Mouse (Mus musculus) hindbrain, embryonic 13.5 days (tissue): ENCODE data around the gene Gm7358. TPM values are rescaled to one million over a fixed set of nuclear protein-coding genes. Genes with fewer than 3 reads are reported as not detected.
"Not testable (repeated sequence)": the region's sequence is repeated elsewhere in the genome, so short reads cannot be mapped to it uniquely, and the experiment has no call there.

Source experiments
- ATAC-seq: fragments of 200-750 bp; cut with Nextera tagmentation; 2 replicates; pipeline ENCODE4 v1.8.0; 2017; ENCODE audit warnings: moderate TSS enrichment; ENCODE audit not compliant: low FRiP score
- H3K27ac ChIP-seq: fragments of 300-500 bp; sonication (generic); 2 replicates; pipeline ENCODE4 v1.5.1; 2015; ENCODE audit warnings: inconsistent platforms, mild to moderate bottlenecking, moderate library complexity
- H3K27me3 ChIP-seq: fragments of 300-500 bp; sonication (generic); 2 replicates; pipeline ENCODE4 v1.6.1; 2015; ENCODE audit warnings: mild to moderate bottlenecking, inconsistent platforms
- H3K36me3 ChIP-seq: fragments of 300-500 bp; sonication (generic); 2 replicates; pipeline ENCODE4 v1.6.1; 2015; ENCODE audit warnings: mild to moderate bottlenecking, inconsistent platforms
- H3K4me1 ChIP-seq: fragments of 300-500 bp; sonication (generic); replicated peaks from 2 replicates; pipeline ENCODE4 v1.6.1; 2015; ENCODE audit warnings: inconsistent platforms
- H3K4me2 ChIP-seq: fragments of 300-500 bp; sonication (generic); 2 replicates; pipeline ENCODE4 v1.6.1; 2015; ENCODE audit warnings: inconsistent platforms, mild to moderate bottlenecking, moderate library complexity
- H3K4me3 ChIP-seq: fragments of 300-500 bp; sonication (generic); 2 replicates; pipeline ENCODE4 v1.5.1; 2015; ENCODE audit warnings: mild to moderate bottlenecking, inconsistent platforms
- H3K9ac ChIP-seq: fragments of 300-500 bp; sonication (generic); 2 replicates; pipeline ENCODE4 v1.6.1; 2015; ENCODE audit warnings: mild to moderate bottlenecking, inconsistent platforms
- H3K9me3 ChIP-seq: fragments of 300-500 bp; sonication (generic); 2 replicates; pipeline ENCODE4 v1.6.1; 2016; ENCODE audit warnings: inconsistent platforms
- WGBS: fragments of 180-500 bp; shearing (Covaris S2); methylation state at CpG from one replicate; pipeline ENCODE4 v1.1.7; 2015; 5-methylcytosine and 5-hydroxymethylcytosine counted together
- polyA plus RNA-seq: library from polyadenylated mRNA; unstranded; fragments of >200 nt; fragmentation: Nextera tagmentation; extraction: Ambion mirVana; gene quantifications from 2 replicates; pipeline ENCODE4 v1.2.1, GENCODE M21; 2015

Gm7358 gene
- not detected in 2 replicates for polyA plus RNA-seq

- 100% methylated on average over 1 of the region's 2 CpGs for WGBS
- ATAC-seq = not testable (repeated sequence)
These were observed at the start of gene Gm7358 for GRCm38 (mm10) chr17:14059431-14059830. Gm7358 (minus strand) TSS chr17:14059531.

GRCm38 (mm10) chr17:14103018-14103417, 43.7 kb upstream of the Gm7358 start:
- H3K9ac ChIP-seq, H3K36me3 ChIP-seq, H3K27me3 ChIP-seq, H3K27ac ChIP-seq, H3K4me2 ChIP-seq, H3K4me1 ChIP-seq, ATAC-seq, H3K4me3 ChIP-seq, H3K9me3 ChIP-seq: not testable (repeated sequence)
- WGBS = 36% methylated on average over 3 of the region's 3 CpGs

More at GRCm38 (mm10) chr17:14059431-14059830, at the start of gene Gm7358:
- not testable (repeated sequence) for H3K4me3 ChIP-seq, H3K4me1 ChIP-seq, H3K9ac ChIP-seq, H3K4me2 ChIP-seq, H3K36me3 ChIP-seq, H3K27me3 ChIP-seq, H3K27ac ChIP-seq, H3K9me3 ChIP-seq

- not testable (repeated sequence) for H3K27ac ChIP-seq, H3K9me3 ChIP-seq, ATAC-seq, H3K36me3 ChIP-seq, H3K9ac ChIP-seq, H3K4me2 ChIP-seq, H3K4me3 ChIP-seq, H3K4me1 ChIP-seq, H3K27me3 ChIP-seq
- 12% methylated on average over 1 of the region's 1 CpGs for WGBS
These were observed 42.2 kb upstream of the Gm7358 start for GRCm38 (mm10) chr17:14101446-14101980.

- 56% methylated on average over 3 of the region's 3 CpGs for WGBS
- H3K4me3 ChIP-seq, H3K36me3 ChIP-seq, H3K27me3 ChIP-seq, H3K4me2 ChIP-seq, H3K27ac ChIP-seq, H3K4me1 ChIP-seq, H3K9me3 ChIP-seq, H3K9ac ChIP-seq, ATAC-seq: not testable (repeated sequence)
These were observed 40.6 kb upstream of the Gm7358 start for GRCm38 (mm10) chr17:14099886-14100285.

GRCm38 (mm10) chr17:14094165-14094564, 34.8 kb upstream of the Gm7358 start:
- not testable (repeated sequence) for H3K27ac ChIP-seq, H3K9ac ChIP-seq, H3K4me1 ChIP-seq, H3K27me3 ChIP-seq, H3K4me3 ChIP-seq, H3K9me3 ChIP-seq, H3K4me2 ChIP-seq, H3K36me3 ChIP-seq, ATAC-seq
- 37% methylated on average over 3 of the region's 7 CpGs for WGBS

GRCm38 (mm10) chr17:14086629-14087028, 27.3 kb upstream of the Gm7358 start:
- H3K27me3 ChIP-seq, ATAC-seq, H3K9me3 ChIP-seq: not testable (repeated sequence)

DNA sequence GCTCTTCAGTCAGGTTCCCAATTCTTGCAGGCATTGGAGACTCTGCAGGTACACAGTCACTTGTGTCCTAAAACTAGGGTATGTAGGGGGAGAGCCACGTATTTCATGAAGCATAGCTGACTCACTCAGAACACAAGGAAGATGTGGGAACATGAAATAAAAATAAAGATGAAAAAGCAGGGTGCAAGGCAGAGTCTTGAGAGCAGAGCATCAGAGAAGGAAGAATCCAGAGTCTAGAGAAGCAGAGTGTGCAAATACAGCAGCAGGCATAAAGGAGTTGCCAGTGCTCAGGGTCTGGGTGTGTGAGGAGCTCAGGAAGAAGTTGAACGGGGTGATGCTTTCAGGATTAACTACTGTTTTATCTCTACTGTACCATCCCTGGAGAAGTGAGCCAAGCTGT, 17.5 kb downstream of the Gm7358 start:
- not testable (repeated sequence) for ATAC-seq

More at GRCm38 (mm10) chr17:14086629-14087028, 27.3 kb upstream of the Gm7358 start:
- 8% methylated on average over 1 of the region's 1 CpGs for WGBS
- not testable (repeated sequence) for H3K27ac ChIP-seq, H3K4me2 ChIP-seq, H3K36me3 ChIP-seq, H3K4me1 ChIP-seq, H3K9ac ChIP-seq, H3K4me3 ChIP-seq

GRCm38 (mm10) chr17:14037012-14037411, 22.3 kb downstream of the Gm7358 start:
- not testable (repeated sequence) for H3K4me3 ChIP-seq, H3K27me3 ChIP-seq, H3K9ac ChIP-seq, H3K9me3 ChIP-seq, H3K36me3 ChIP-seq, H3K27ac ChIP-seq, H3K4me1 ChIP-seq, H3K4me2 ChIP-seq, ATAC-seq
- WGBS = 77% methylated on average over 1 of the region's 2 CpGs

More for the DNA sequence above, 17.5 kb downstream of the Gm7358 start:
- H3K4me3 ChIP-seq, H3K36me3 ChIP-seq, H3K9me3 ChIP-seq, H3K4me2 ChIP-seq, H3K4me1 ChIP-seq, H3K27me3 ChIP-seq, H3K9ac ChIP-seq, H3K27ac ChIP-seq: not testable (repeated sequence)
- WGBS = 95% methylated on average over 1 of the region's 2 CpGs

DNA sequence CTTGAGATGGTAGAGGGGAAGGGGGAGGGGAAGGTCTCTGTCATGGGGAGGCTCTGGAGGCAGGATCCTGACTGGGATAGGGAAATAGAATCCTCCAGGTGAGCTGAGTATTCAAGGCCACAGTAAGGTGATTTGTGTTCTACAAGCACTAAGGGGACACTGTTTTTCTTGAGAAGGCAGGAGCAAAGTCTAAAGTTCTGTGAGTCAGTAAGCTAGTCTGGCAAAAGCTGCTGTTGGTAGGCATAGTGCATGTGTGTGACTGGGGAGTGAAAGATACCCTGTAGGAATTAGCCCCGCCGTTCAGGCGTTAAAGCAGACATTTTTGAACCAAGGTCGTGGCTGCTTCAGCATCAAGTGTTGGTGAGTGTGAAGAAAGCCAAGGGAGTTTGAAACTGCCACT, 23.2 kb downstream of the Gm7358 start:
- not testable (repeated sequence) for H3K9ac ChIP-seq, H3K27ac ChIP-seq, ATAC-seq, H3K27me3 ChIP-seq, H3K4me2 ChIP-seq, H3K4me3 ChIP-seq, H3K36me3 ChIP-seq, H3K9me3 ChIP-seq, H3K4me1 ChIP-seq
- 80% methylated on average over 2 of the region's 4 CpGs for WGBS

Other genes with a start within 250 kb of the Gm7358 start
- not detected in 2 replicates for gene Gm7168, start 111.2 kb downstream of the Gm7358 start, polyA plus RNA-seq
- not detected in 2 replicates for gene Gm7356, start 55.8 kb downstream of the Gm7358 start, polyA plus RNA-seq
- 0.53 and 1.0 TPM in 2 replicates for gene Dact2, start 144.8 kb upstream of the Gm7358 start, polyA plus RNA-seq
- 4.4 and 7.0 TPM in 2 replicates for gene Smoc2, start 220.0 kb upstream of the Gm7358 start, polyA plus RNA-seq